Mouse (Mus musculus) hindbrain, postnatal 0 days (tissue): ENCODE measurements around the gene Gm9. TPM values are rescaled to one million over a fixed set of nuclear protein-coding genes. Genes with fewer than 3 reads are reported as not detected.
"Not testable (repeated sequence)": the region's sequence is repeated elsewhere in the genome, so short reads cannot be mapped to it uniquely, and the experiment has no call there.

Experiments used
- ATAC-seq: fragments of 200-750 bp; cut with Nextera tagmentation; 2 replicates; pipeline ENCODE4 v1.8.0; 2017; ENCODE audit warnings: mild to moderate bottlenecking, moderate TSS enrichment, moderate library complexity
- DNase-seq: peaks from one replicate; pipeline ENCODE4 v3.0.0-alpha.2; 2015; ENCODE audit warnings: low spot score
- H3K27ac ChIP-seq: fragments of 300-500 bp; sonication (generic); 2 replicates; pipeline ENCODE4 v1.5.1; 2014; ENCODE audit warnings: mild to moderate bottlenecking
- H3K27me3 ChIP-seq: fragments of 300-500 bp; sonication (generic); 2 replicates; pipeline ENCODE4 v1.6.1; 2014; ENCODE audit warnings: low read length, mixed read lengths; ENCODE audit not compliant: insufficient read depth
- H3K36me3 ChIP-seq: fragments of 300-500 bp; sonication (generic); 2 replicates; pipeline ENCODE4 v1.6.1; 2014; ENCODE audit warnings: low read length, mixed read lengths; ENCODE audit not compliant: insufficient read depth
- H3K4me1 ChIP-seq: fragments of 300-500 bp; sonication (generic); 2 replicates; pipeline ENCODE4 v1.6.1; 2014; ENCODE audit warnings: antibody characterized with exemption, low read length, mixed read lengths; ENCODE audit not compliant: insufficient read depth
- H3K4me2 ChIP-seq: fragments of 300-500 bp; sonication (generic); 2 replicates; pipeline ENCODE4 v1.6.1; 2014; ENCODE audit warnings: low read depth, mild to moderate bottlenecking, low read length, moderate library complexity, mixed read lengths
- H3K4me3 ChIP-seq: fragments of 300-500 bp; sonication (generic); 2 replicates; pipeline ENCODE4 v1.5.1; 2014; ENCODE audit warnings: low read length
- H3K9ac ChIP-seq: fragments of 300-500 bp; sonication (generic); replicated peaks from 2 replicates; pipeline ENCODE4 v1.6.1; 2014; ENCODE audit warnings: mild to moderate bottlenecking, low read length, moderate library complexity, mixed read lengths
- H3K9me3 ChIP-seq: fragments of 300-500 bp; sonication (generic); 2 replicates; pipeline ENCODE4 v1.6.1; 2016; ENCODE audit warnings: low read length, mixed read lengths
- CTCF ChIP-seq: IDR thresholded peaks from 2 replicates; pipeline ENCODE4 v1.5.1; 2016; ENCODE audit warnings: antibody characterized with exemption, control low read depth, low read depth
- WGBS: fragments of 180-500 bp; shearing (Covaris S2); extraction: QIAGEN DNeasy Blood & Tissue Kit; methylation state at CpG from one replicate; pipeline ENCODE4 v1.1.7; 2014; 5-methylcytosine and 5-hydroxymethylcytosine counted together
- polyA plus RNA-seq: library from polyadenylated mRNA; unstranded; fragments of >200 nt; fragmentation: Nextera tagmentation; extraction: Ambion mirVana; gene quantifications from 2 replicates; pipeline ENCODE4 v1.2.1, GENCODE M21; 2015
- total RNA-seq: library from RNA; depleted of rRNA; stranded (reverse); fragments of >200 nt; gene quantifications from 2 replicates; pipeline ENCODE4 v1.2.3, GENCODE M21; 2014; rRNA removed

The Gm9 gene
- total and polyA plus RNA-seq, 2 experiments from 2014 or later: not detected

GRCm38 (mm10) chrX:37190755-37191104 lies 20.1 kb downstream of the Gm9 start:
- H3K36me3 ChIP-seq: no peaks in the 10 kb centered on the region
- no peaks in the 10 kb centered on the region for H3K27me3 ChIP-seq
- no peak for DNase-seq
- peak overlapping the region; percentile 39 for H3K4me3 ChIP-seq
- peak overlapping the region; percentile 59 for H3K4me2 ChIP-seq
- peak overlapping the region; percentile 75; the same call in 1 of the 2 replicates for H3K27ac ChIP-seq
- no peaks in the 10 kb centered on the region for H3K9me3 ChIP-seq
- H3K4me1 ChIP-seq: no peaks in the 10 kb centered on the region
- WGBS: 39% methylated on average over 20 of the region's 20 CpGs
- peak; percentile 79 for ATAC-seq
- H3K9ac ChIP-seq: peak overlapping the region; percentile 37
- no peak for TF ChIP-seq CTCF

GRCm38 (mm10) chrX:37184401-37184800 lies 26.4 kb downstream of the Gm9 start:
- H3K36me3 ChIP-seq, H3K4me1 ChIP-seq, ATAC-seq, H3K4me2 ChIP-seq, DNase-seq, H3K27ac ChIP-seq, H3K9ac ChIP-seq, H3K27me3 ChIP-seq, H3K4me3 ChIP-seq, H3K9me3 ChIP-seq: not testable (repeated sequence)
- WGBS: 63% methylated on average over 6 of the region's 8 CpGs

- DNase-seq (no peak), ATAC-seq (0 out of 2 replicates have a peak, but pooled peaks have one; percentile 18)
- Histone ChIP-seq H3K36me3 (no peaks in the 10 kb centered on the region), H3K9me3 (no peaks in the 10 kb centered on the region), H3K4me1 (no peaks in the 10 kb centered on the region), H3K27ac (no peak within 1 kb of the TSS), H3K9ac (no peak within 1 kb of the TSS), H3K27me3 (no peaks in the 10 kb centered on the region), H3K4me2 (no peak within 1 kb of the TSS), H3K4me3 (no peak within 1 kb of the TSS)
- WGBS: 35% methylated on average over 5 of the region's 5 CpGs
- TF ChIP-seq CTCF: no peak
Observed at GRCm38 (mm10) chrX:37168742-37169141, 42.1 kb downstream of the Gm9 start, which contains the start of gene Akap14. Gene Akap14, minus strand, starts transcription at chrX:37168842.

GRCm38 (mm10) chrX:37167085-37167484 lies 43.8 kb downstream of the Gm9 start:
- H3K4me1 ChIP-seq: no peaks in the 10 kb centered on the region
- no peak overlapping the region for H3K9ac ChIP-seq
- H3K4me2 ChIP-seq: no peak overlapping the region
- H3K4me3 ChIP-seq: no peak overlapping the region
- ATAC-seq (no peak), DNase-seq (peak; percentile 64)
- H3K27me3 ChIP-seq: no peaks in the 10 kb centered on the region
- no peaks in the 10 kb centered on the region for H3K9me3 ChIP-seq
- H3K36me3 ChIP-seq: no peaks in the 10 kb centered on the region
- no peak overlapping the region for H3K27ac ChIP-seq
- WGBS: 28% methylated on average over 3 of the region's 3 CpGs
- TF ChIP-seq CTCF: peak; percentile 72

- H3K4me3 ChIP-seq: no peak overlapping the region
- ATAC-seq (no peak), DNase-seq (no peak)
- H3K9me3 ChIP-seq: no peaks in the 10 kb centered on the region
- no peak overlapping the region for H3K9ac ChIP-seq
- no peaks in the 10 kb centered on the region for H3K4me1 ChIP-seq
- no peaks in the 10 kb centered on the region for H3K27me3 ChIP-seq
- H3K27ac ChIP-seq: no peak overlapping the region
- no peaks in the 10 kb centered on the region for H3K36me3 ChIP-seq
- no peak overlapping the region for H3K4me2 ChIP-seq
- TF ChIP-seq CTCF: no peak
- WGBS: 83% methylated on average over 18 of the region's 18 CpGs
Observed at GRCm38 (mm10) chrX:37163115-37163514, 47.7 kb downstream of the Gm9 start.

- H3K27me3 ChIP-seq: no peaks in the 10 kb centered on the region
- H3K4me1 ChIP-seq: no peaks in the 10 kb centered on the region
- 68% methylated on average over 10 of the region's 10 CpGs for WGBS
- no peaks in the 10 kb centered on the region for H3K36me3 ChIP-seq
- ATAC-seq: no peak
- no peak overlapping the region for H3K9ac ChIP-seq
- H3K4me2 ChIP-seq: no peak overlapping the region
- H3K9me3 ChIP-seq: no peaks in the 10 kb centered on the region
- no peak for TF ChIP-seq CTCF
- no peak overlapping the region for H3K4me3 ChIP-seq
- DNase-seq: no peak
- H3K27ac ChIP-seq: no peak overlapping the region
Observed at GRCm38 (mm10) chrX:37161169-37161568, 49.7 kb downstream of the Gm9 start.

Other genes with a start within 250 kb of the Gm9 start
- 81.3 and 106 TPM in 2 replicates for gene Sept6, start 219.2 kb downstream of the Gm9 start, total RNA-seq
- 55.0 and 59.6 TPM in 2 replicates for gene Sept6, start 219.2 kb downstream of the Gm9 start, polyA plus RNA-seq
- not detected in 2 replicates for gene Sowahd, start 162.2 kb downstream of the Gm9 start, total RNA-seq
- 0.09 TPM in 1 of 2 replicates, not detected in the other for gene Sowahd, start 162.2 kb downstream of the Gm9 start, polyA plus RNA-seq
- 99.1 and 125 TPM in 2 replicates for gene Rpl39, start 125.6 kb downstream of the Gm9 start, total RNA-seq
- gene Rpl39, start 125.6 kb downstream of the Gm9 start, polyA plus RNA-seq: 351 and 371 TPM in 2 replicates
- gene Upf3b, start 100.7 kb downstream of the Gm9 start, total RNA-seq: 6.8 and 7.9 TPM in 2 replicates
- gene Upf3b, start 100.7 kb downstream of the Gm9 start, polyA plus RNA-seq: 22.8 and 25.9 TPM in 2 replicates
- gene Nkap, start 84.2 kb downstream of the Gm9 start, total RNA-seq: 19.1 and 19.9 TPM in 2 replicates
- 21.1 and 21.6 TPM in 2 replicates for gene Nkap, start 84.2 kb downstream of the Gm9 start, polyA plus RNA-seq
- gene Akap14, start 42.2 kb downstream of the Gm9 start, total RNA-seq: not detected in 2 replicates
- 0.23 and 0.44 TPM in 2 replicates for gene Akap14, start 42.2 kb downstream of the Gm9 start, polyA plus RNA-seq
- 126 and 135 TPM in 2 replicates for gene Ndufa1, start 19.9 kb downstream of the Gm9 start, total RNA-seq
- 905 and 915 TPM in 2 replicates for gene Ndufa1, start 19.9 kb downstream of the Gm9 start, polyA plus RNA-seq
- 7.3 and 7.6 TPM in 2 replicates for gene Rnf113a1, start 19.8 kb downstream of the Gm9 start, total RNA-seq
- 27.3 and 27.9 TPM in 2 replicates for gene Rnf113a1, start 19.8 kb downstream of the Gm9 start, polyA plus RNA-seq
- not detected in 2 replicates for gene Rhox1, start 11.2 kb upstream of the Gm9 start, total RNA-seq
- gene Rhox1, start 11.2 kb upstream of the Gm9 start, polyA plus RNA-seq: not detected in 2 replicates
- not detected in 2 replicates for gene Rhox2a, start 33.9 kb upstream of the Gm9 start, total RNA-seq
- not detected in 2 replicates for gene Rhox2a, start 33.9 kb upstream of the Gm9 start, polyA plus RNA-seq
- not detected in 2 replicates for gene Rhox3a, start 38.9 kb upstream of the Gm9 start, total RNA-seq
- gene Rhox3a, start 38.9 kb upstream of the Gm9 start, polyA plus RNA-seq: not detected in 2 replicates
- gene Rhox4a, start 54.3 kb upstream of the Gm9 start, total RNA-seq: not detected in 2 replicates
- not detected in 2 replicates for gene Rhox4a, start 54.3 kb upstream of the Gm9 start, polyA plus RNA-seq
- gene Rhox3a2, start 169.0 kb upstream of the Gm9 start, total RNA-seq: not detected in 2 replicates
- not detected in 2 replicates for gene Rhox3a2, start 169.0 kb upstream of the Gm9 start, polyA plus RNA-seq
- not detected in 2 replicates for gene Rhox4a2, start 179.8 kb upstream of the Gm9 start, total RNA-seq
- gene Rhox4a2, start 179.8 kb upstream of the Gm9 start, polyA plus RNA-seq: not detected in 2 replicates
- gene Rhox2b, start 201.0 kb upstream of the Gm9 start, total RNA-seq: 0.47 TPM in 1 of 2 replicates, not detected in the other
- gene Rhox2b, start 201.0 kb upstream of the Gm9 start, polyA plus RNA-seq: not detected in 2 replicates
- gene Rhox4b, start 221.5 kb upstream of the Gm9 start, total RNA-seq: not detected in 2 replicates
- gene Rhox4b, start 221.5 kb upstream of the Gm9 start, polyA plus RNA-seq: not detected in 2 replicates
- gene Rhox2c, start 242.6 kb upstream of the Gm9 start, total RNA-seq: not detected in 2 replicates
- not detected in 2 replicates for gene Rhox2c, start 242.6 kb upstream of the Gm9 start, polyA plus RNA-seq
- gene Rhox3c, start 247.5 kb upstream of the Gm9 start, total RNA-seq: not detected in 2 replicates
- gene Rhox3c, start 247.5 kb upstream of the Gm9 start, polyA plus RNA-seq: not detected in 2 replicates